Mouse (Mus musculus): ENCODE measurements around the gene Gm45753. TPM values are rescaled to one million over a fixed set of nuclear protein-coding genes. Genes with fewer than 3 reads are reported as not detected.

Gene Gm45753
- total RNA-seq, 1 experiment, result not detected

DNA sequence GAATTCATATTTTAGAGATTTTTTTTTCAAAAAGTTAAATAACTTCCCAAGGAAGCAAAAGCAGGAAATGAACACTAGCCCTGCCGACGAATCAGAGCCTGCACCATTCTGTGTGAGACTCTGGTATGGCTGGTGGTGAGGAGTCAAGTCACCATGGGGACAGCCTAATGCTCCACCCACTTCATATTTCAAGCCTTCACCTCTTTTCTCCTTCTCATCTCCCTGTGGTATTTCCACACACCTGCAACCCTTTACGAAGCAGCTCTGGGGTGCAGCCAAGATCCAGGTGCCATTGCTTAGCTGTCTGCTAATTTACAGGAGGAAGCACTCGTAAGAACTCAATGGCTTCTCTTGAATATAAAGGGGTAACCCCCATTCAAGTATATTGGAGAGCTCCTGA is 2.7 kb upstream of the Gm45753 start:
- no peak for DNase-seq (ENCODE audit: low read depth, low spot score)
- Histone ChIP-seq H3K9me3 (ENCODE audit: control insufficient read depth, insufficient read depth, low read depth, low read length) (no peaks in the 10 kb centered on the region), H3K4me1 (ENCODE audit: control insufficient read depth in 2 of 2, insufficient read depth in 2 of 2, low read length in 2 of 2, poor library complexity in 1 of 2) (0 out of 4 replicates have a peak, but pooled peaks cover 0 to 1% of the 10 kb centered on the region in 2 experiments), H3K9ac (ENCODE audit: insufficient read depth, low read depth, low read length, poor library complexity, severe bottlenecking) (no peak overlapping the region), H3K27ac (ENCODE audit: insufficient read depth, low read depth, low read length, poor library complexity, severe bottlenecking) (no peak overlapping the region), H3K36me3 (ENCODE audit: control insufficient read depth, insufficient read depth, low read length, poor library complexity, severe bottlenecking) (no peaks in the 10 kb centered on the region), H3K4me3 (ENCODE audit: insufficient read depth in 1 of 2, low read depth in 1 of 2, low read length in 2 of 2, poor library complexity in 1 of 2, severe bottlenecking in 1 of 2) (no peak overlapping the region)
- TF ChIP-seq HCFC1 (IDR thresholded peaks at IDR 0.05; ENCODE audit: borderline replicate concordance, insufficient read depth, low read length), result no peak
- no peak for TF ChIP-seq ZC3H11A (IDR thresholded peaks at IDR 0.05; ENCODE audit: borderline replicate concordance, low read depth, low read length)
- no peak for TF ChIP-seq ZNF384 (IDR thresholded peaks at IDR 0.05; ENCODE audit: low read depth, low read length)
- in situ Hi-C loops (cut with MboI; ENCODE audit: low sequenced_read_pairs in 2 of 2, unreplicated experiment in 2 of 2), result no loop called here

DNA sequence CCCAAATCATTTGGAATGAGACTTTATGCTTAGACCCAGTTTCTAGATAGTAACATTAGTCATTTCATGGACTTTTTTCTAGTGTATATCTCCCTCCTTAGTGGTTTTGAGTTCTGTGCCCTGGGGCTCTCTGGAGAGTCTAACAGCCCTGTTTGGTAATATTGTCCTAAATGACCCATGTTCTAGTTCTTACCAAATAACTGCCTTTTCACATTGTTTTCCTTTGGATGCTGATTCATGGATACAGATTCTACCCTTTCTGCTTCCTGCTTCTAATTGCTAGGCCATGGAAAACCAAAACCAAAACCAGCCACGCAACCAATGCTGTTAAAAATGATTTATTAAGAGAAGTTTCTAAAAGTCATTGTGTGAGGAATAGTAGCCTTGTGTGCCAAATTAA is 2.8 kb downstream of the Gm45753 start:
- TF ChIP-seq HCFC1 (IDR thresholded peaks at IDR 0.05; ENCODE audit: borderline replicate concordance, insufficient read depth, low read length) (no peak), ZNF384 (IDR thresholded peaks at IDR 0.05; ENCODE audit: low read depth, low read length) (no peak), ZC3H11A (IDR thresholded peaks at IDR 0.05; ENCODE audit: borderline replicate concordance, low read depth, low read length) (no peak), CHD2 (IDR thresholded peaks at IDR 0.05; ENCODE audit: low read depth, low read length) (no peak), MAFK (IDR thresholded peaks at IDR 0.05; ENCODE audit: insufficient read depth, low read depth, low read length) (no peak)
- Histone ChIP-seq H3K27ac (ENCODE audit: insufficient read depth, low read depth, low read length, poor library complexity, severe bottlenecking) (no peak overlapping the region), H3K9ac (ENCODE audit: insufficient read depth, low read depth, low read length, poor library complexity, severe bottlenecking) (no peak overlapping the region), H3K4me1 (ENCODE audit: control insufficient read depth in 2 of 2, insufficient read depth in 2 of 2, low read length in 2 of 2, poor library complexity in 1 of 2) (0 out of 4 replicates have a peak, but pooled peaks cover 0 to 1% of the 10 kb centered on the region in 2 experiments), H3K9me3 (ENCODE audit: control insufficient read depth, insufficient read depth, low read depth, low read length) (no peaks in the 10 kb centered on the region), H3K4me3 (ENCODE audit: insufficient read depth in 1 of 2, low read depth in 1 of 2, low read length in 2 of 2, poor library complexity in 1 of 2, severe bottlenecking in 1 of 2) (no peak overlapping the region), H3K36me3 (ENCODE audit: control insufficient read depth, insufficient read depth, low read length, poor library complexity, severe bottlenecking) (no peaks in the 10 kb centered on the region)
- DNase-seq (ENCODE audit: low read depth, low spot score), result no peak
- in situ Hi-C loops (cut with MboI; ENCODE audit: low sequenced_read_pairs in 2 of 2, unreplicated experiment in 2 of 2), result no loop called here

DNA sequence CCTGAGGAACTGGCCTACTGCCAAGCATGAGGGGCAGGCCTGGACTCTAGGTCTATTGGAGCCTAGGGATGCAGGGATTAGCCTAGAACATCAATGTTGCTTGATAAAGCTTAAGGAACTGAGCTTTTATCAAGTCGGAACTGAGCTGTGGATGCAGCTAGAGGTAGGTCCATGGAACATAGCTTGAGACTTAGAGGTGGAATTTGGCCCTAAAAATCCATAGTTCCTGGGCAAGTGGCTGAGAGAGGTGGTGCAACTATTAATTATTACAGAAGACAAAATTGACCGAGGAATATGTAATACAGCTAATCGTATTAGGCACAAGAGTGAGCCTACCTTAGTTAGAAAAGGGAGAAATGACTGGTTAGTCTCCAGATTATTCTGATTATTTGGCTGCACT is 3.9 kb downstream of the Gm45753 start:
- H3K27ac ChIP-seq (ENCODE audit: insufficient read depth, low read depth, low read length, poor library complexity, severe bottlenecking), result no peak overlapping the region
- H3K9ac ChIP-seq (ENCODE audit: insufficient read depth, low read depth, low read length, poor library complexity, severe bottlenecking), result no peak overlapping the region
- no peaks in the 10 kb centered on the region for H3K9me3 ChIP-seq (ENCODE audit: control insufficient read depth, insufficient read depth, low read depth, low read length)
- no peaks in the 10 kb centered on the region for H3K36me3 ChIP-seq (ENCODE audit: control insufficient read depth, insufficient read depth, low read length, poor library complexity, severe bottlenecking)
- H3K4me3 ChIP-seq (ENCODE audit: insufficient read depth in 1 of 2, low read depth in 1 of 2, low read length in 2 of 2, poor library complexity in 1 of 2, severe bottlenecking in 1 of 2), result no peak overlapping the region
- in situ Hi-C loops (cut with MboI; ENCODE audit: low sequenced_read_pairs in 2 of 2, unreplicated experiment in 2 of 2), result no loop called here
- no peak for DNase-seq (ENCODE audit: low read depth, low spot score)
- no peak for TF ChIP-seq CHD2 (IDR thresholded peaks at IDR 0.05; ENCODE audit: low read depth, low read length)
- no peak for TF ChIP-seq MAFK (IDR thresholded peaks at IDR 0.05; ENCODE audit: insufficient read depth, low read depth, low read length)
- no peak for TF ChIP-seq ZC3H11A (IDR thresholded peaks at IDR 0.05; ENCODE audit: borderline replicate concordance, low read depth, low read length)
- TF ChIP-seq ZNF384 (IDR thresholded peaks at IDR 0.05; ENCODE audit: low read depth, low read length), result no peak
- TF ChIP-seq HCFC1 (IDR thresholded peaks at IDR 0.05; ENCODE audit: borderline replicate concordance, insufficient read depth, low read length), result no peak
- 0 out of 4 replicates have a peak, but pooled peaks cover 0 to 1% of the 10 kb centered on the region in 2 experiments for H3K4me1 ChIP-seq (ENCODE audit: control insufficient read depth in 2 of 2, insufficient read depth in 2 of 2, low read length in 2 of 2, poor library complexity in 1 of 2)

DNA sequence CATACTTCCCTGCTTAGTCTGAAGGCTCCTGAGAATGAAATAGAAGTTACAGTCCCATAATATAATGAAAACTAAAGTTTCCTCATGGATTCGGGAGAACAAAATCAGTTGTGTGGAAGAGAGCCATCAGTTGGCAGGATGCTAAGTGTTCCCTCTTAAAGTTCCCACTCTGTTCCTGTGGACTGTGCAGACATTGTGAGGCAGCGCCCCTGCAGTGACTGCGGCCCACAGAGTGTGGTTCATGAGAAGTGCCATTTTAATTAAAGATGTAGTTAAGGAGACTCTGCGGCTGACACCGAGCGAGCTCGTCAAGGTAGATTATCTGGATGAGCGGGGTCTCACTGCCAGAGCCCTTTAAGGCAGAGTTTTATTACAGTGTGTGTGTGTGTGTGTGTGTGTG is 5.9 kb downstream of the Gm45753 start:
- Histone ChIP-seq H3K4me1 (ENCODE audit: control insufficient read depth in 2 of 2, insufficient read depth in 2 of 2, low read length in 2 of 2, poor library complexity in 1 of 2) (no peaks in the 10 kb centered on the region), H3K9me3 (ENCODE audit: control insufficient read depth, insufficient read depth, low read depth, low read length) (no peaks in the 10 kb centered on the region), H3K4me3 (ENCODE audit: insufficient read depth in 1 of 2, low read depth in 1 of 2, low read length in 2 of 2, poor library complexity in 1 of 2, severe bottlenecking in 1 of 2) (no peak overlapping the region), H3K9ac (ENCODE audit: insufficient read depth, low read depth, low read length, poor library complexity, severe bottlenecking) (no peak overlapping the region), H3K36me3 (ENCODE audit: control insufficient read depth, insufficient read depth, low read length, poor library complexity, severe bottlenecking) (no peaks in the 10 kb centered on the region), H3K27ac (ENCODE audit: insufficient read depth, low read depth, low read length, poor library complexity, severe bottlenecking) (no peak overlapping the region)
- no peak for DNase-seq (ENCODE audit: low read depth, low spot score)
- in situ Hi-C loops (cut with MboI; ENCODE audit: low sequenced_read_pairs in 2 of 2, unreplicated experiment in 2 of 2), result no loop called here
- TF ChIP-seq MAFK (IDR thresholded peaks at IDR 0.05; ENCODE audit: insufficient read depth, low read depth, low read length) (no peak), CHD2 (IDR thresholded peaks at IDR 0.05; ENCODE audit: low read depth, low read length) (no peak), ZNF384 (IDR thresholded peaks at IDR 0.05; ENCODE audit: low read depth, low read length) (no peak), HCFC1 (IDR thresholded peaks at IDR 0.05; ENCODE audit: borderline replicate concordance, insufficient read depth, low read length) (no peak), ZC3H11A (IDR thresholded peaks at IDR 0.05; ENCODE audit: borderline replicate concordance, low read depth, low read length) (no peak)

DNA sequence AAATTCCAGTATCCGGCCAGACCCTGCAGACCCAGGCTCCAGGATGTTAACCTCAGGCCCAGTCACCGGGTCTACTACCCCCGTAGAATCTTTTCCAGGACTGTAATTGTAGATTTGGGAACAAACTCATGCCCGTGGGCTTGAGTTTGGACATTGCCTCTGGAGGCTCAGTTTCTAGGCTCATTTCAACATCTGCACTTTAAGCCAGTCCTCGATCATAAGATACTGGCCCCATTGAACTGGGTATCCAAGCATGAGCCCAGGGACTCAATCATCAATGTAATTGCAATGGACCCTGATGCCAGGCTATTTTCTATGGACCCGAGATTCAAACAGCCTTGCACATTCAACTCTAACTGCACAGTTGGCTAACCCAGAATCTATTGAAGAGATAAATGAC is 13.0 kb downstream of the Gm45753 start:
- no peak overlapping the region for H3K9ac ChIP-seq (ENCODE audit: insufficient read depth, low read depth, low read length, poor library complexity, severe bottlenecking)
- H3K36me3 ChIP-seq (ENCODE audit: control insufficient read depth, insufficient read depth, low read length, poor library complexity, severe bottlenecking), result no peaks in the 10 kb centered on the region
- H3K9me3 ChIP-seq (ENCODE audit: control insufficient read depth, insufficient read depth, low read depth, low read length), result no peaks in the 10 kb centered on the region
- no peak for TF ChIP-seq MAFK (IDR thresholded peaks at IDR 0.05; ENCODE audit: insufficient read depth, low read depth, low read length)
- TF ChIP-seq ZC3H11A (IDR thresholded peaks at IDR 0.05; ENCODE audit: borderline replicate concordance, low read depth, low read length), result no peak
- no peak for TF ChIP-seq ZNF384 (IDR thresholded peaks at IDR 0.05; ENCODE audit: low read depth, low read length)
- TF ChIP-seq HCFC1 (IDR thresholded peaks at IDR 0.05; ENCODE audit: borderline replicate concordance, insufficient read depth, low read length), result no peak
- TF ChIP-seq CHD2 (IDR thresholded peaks at IDR 0.05; ENCODE audit: low read depth, low read length), result no peak
- no peak overlapping the region for H3K4me3 ChIP-seq (ENCODE audit: insufficient read depth in 1 of 2, low read depth in 1 of 2, low read length in 2 of 2, poor library complexity in 1 of 2, severe bottlenecking in 1 of 2)
- DNase-seq (ENCODE audit: low read depth, low spot score), result no peak
- H3K4me1 ChIP-seq (ENCODE audit: control insufficient read depth in 2 of 2, insufficient read depth in 2 of 2, low read length in 2 of 2, poor library complexity in 1 of 2), result no peaks in the 10 kb centered on the region
- in situ Hi-C loops (cut with MboI; ENCODE audit: low sequenced_read_pairs in 2 of 2, unreplicated experiment in 2 of 2), result no loop called here
- H3K27ac ChIP-seq (ENCODE audit: insufficient read depth, low read depth, low read length, poor library complexity, severe bottlenecking), result no peak overlapping the region

All from ES-E14 (cell line).